Mouse (Mus musculus): ENCODE measurements around the gene Chil1. TPM values are rescaled to one million over a fixed set of nuclear protein-coding genes. Genes with fewer than 3 reads are reported as not detected.

The Chil1 gene
- total RNA-seq, 1 experiment from 2014 or later, result 1.2 TPM

DNA sequence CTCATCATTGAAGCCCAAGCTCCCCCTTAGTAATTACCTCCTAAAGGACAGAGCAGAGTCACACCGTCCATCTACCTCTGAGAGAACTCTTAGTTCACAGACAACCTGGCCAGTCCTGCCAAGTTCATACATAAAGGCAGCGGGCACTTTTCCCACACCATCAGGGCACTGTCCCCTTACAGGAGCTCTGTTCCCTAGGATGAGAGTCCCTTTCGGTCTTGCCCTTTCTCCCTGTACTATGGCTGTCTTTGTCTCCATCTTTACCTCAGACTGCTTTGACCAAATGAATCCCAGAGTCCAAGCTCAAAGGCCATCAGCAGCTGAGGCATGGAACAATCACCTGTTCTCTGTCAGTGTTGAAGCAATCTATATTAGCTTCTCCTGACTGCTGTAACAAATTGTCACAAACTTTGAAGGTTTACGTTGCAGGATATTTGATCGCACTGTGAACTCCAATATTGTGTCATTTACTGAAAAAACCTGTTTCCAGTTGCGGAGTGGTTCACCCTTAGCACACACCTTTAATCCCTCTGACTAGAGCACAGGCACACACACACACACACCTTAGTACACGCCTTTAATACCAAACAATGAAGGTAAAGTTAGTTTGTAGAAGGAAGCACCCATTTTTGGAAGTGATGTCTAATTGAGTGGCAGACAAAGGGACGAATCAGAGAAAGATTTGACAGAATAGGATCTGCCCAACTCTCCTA, 12.8 kb upstream of the Chil1 start:
- DNase-seq, result no peak

DNA sequence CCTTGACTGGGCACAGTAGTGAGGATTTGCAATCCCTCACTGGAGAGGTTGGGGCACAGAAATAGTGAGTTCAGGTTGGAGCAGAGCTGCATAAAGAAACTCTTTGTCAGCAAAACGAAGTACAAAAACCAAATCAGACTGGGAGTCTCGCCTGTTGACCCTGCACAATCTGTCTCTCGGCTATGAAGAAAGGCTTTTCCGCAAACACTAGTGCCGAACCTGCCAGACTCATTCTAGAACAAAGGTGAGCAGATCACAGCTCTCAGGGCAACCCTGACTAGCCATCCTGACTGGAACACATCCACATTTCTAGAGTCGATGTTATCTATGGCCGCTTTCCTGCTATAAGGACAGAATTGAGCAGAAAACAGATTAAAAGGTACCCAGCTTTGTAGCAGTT, 8.9 kb upstream of the Chil1 start:
- DNase-seq, result no peak

DNA sequence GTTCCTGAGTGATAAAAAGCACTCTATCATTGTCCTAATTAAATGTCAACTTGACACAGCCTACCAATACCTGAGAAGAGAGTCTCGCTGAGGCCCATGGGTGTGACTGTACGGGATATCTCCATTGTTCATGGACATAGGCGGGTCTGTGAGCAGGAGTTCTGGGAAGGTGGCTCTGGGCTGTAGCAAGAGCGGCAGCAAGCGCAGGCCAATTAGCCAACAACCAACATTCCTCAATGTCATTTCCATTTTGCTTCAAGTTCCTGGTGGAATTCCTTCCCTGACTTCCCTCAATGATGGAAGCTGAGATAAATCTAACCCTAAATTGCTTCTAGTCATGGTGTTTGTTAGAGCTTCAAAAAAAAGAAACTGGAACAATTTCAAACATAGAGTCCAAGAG, 4.0 kb upstream of the Chil1 start:
- no peak for DNase-seq

DNA sequence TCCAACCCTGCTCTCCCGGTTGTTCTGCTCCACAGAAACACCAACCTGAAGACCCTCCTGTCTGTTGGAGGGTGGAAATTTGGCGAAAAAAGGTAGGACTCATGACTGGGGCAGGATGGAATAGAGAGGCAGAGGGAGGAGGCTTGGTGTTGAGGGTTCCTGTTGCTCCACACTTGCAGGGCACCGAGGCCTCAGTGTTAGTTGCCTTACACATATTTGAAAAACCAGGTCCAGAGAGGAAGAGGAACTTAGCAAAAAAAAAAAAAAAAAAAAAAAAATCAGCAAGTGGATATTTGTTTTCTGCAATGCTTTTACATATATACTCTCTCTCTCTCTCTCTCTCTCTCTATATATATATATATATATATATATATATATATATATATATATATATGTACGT, 2.1 kb downstream of the Chil1 start:
- DNase-seq, result no peak

DNA sequence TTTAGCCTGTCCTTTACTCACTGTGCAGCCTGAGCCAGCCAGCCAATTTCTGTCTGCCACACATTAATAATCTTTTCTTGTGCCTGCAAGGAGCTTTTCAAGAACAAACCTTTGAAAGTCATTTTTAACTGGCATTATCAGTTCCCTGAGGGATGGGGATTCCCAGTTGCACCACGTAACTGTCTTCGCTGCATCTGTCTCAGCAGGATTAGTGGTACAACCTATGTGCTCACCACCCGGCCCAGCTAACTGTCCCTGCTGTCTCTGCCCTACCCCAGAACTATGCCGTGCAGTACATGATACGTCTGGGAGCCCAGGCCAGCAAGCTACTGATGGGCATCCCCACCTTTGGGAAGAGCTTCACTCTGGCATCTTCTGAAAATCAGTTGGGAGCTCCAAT, 6.2 kb downstream of the Chil1 start:
- DNase-seq, result no peak

DNA sequence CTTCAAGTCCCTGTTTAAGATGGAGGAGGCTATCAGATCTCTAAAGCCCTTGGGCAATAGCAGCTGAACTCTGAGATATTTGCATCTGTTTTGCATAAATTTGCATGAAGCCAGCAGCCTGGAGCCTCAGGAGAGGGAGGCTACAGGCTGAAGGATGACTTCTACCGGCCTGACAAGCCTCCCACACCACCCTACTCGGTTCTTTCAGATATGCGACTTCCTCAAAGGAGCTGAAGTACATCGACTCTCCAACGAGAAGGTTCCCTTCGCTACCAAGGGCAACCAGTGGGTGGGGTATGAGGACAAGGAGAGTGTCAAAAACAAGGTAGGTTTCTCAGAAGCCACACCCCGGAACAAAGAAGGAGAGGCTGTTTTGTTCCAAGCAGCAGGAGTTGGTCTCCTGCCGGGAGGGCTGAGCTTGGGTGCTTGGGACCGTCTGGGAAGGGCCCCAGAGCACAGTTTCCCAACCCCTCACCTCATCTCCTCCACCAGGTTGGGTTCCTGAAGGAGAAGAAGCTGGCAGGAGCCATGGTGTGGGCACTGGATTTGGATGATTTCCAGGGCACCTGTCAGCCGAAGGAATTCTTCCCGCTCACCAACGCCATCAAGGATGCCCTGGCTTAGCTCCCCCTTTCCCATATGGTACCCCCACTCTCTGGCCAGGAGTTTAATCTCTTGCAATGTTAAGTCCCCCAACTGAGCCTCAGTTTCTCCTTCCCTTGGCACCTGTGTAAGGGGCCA, 7.2 kb downstream of the Chil1 start:
- no peak for DNase-seq

DNA sequence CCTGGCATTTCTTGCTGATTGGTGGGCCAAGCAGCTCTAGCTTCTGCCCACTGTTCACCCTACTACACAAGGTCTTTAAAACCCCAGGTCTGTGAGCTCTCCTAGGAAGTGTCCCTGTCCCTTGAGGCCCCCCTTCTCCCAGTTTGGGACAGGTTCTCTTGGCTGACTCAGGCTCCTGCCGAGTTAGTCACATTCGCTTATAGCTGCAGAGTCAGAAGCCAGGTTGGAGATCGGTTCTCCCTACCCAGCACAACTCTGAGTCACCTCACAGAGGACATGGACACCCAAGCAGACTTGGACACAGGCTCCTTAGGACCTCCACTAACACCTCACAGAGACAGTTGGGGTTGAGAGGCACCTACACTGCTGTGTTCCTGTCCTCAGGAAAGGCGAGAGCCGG, 9.2 kb downstream of the Chil1 start:
- DNase-seq, result no peak

DNA sequence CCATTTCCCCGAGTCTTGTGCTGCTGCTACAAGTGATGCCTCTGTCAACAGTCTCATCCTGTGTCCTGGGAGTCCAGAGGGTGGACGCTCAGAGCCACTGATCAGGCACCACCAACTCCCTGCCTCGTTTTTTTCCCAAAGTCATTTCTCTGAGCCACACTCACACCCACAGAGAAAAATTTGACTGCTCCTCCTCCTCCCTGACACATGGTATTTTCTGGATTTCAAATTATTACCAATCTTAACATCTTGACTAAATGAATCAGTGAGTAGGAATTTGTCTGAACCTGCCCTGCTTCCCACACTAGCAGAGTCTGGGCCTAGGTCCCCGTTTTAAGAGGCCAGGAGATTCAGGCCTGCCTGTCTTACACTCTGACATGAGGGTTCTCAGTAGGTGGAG, 10.0 kb downstream of the Chil1 start:
- no peak for DNase-seq

DNA sequence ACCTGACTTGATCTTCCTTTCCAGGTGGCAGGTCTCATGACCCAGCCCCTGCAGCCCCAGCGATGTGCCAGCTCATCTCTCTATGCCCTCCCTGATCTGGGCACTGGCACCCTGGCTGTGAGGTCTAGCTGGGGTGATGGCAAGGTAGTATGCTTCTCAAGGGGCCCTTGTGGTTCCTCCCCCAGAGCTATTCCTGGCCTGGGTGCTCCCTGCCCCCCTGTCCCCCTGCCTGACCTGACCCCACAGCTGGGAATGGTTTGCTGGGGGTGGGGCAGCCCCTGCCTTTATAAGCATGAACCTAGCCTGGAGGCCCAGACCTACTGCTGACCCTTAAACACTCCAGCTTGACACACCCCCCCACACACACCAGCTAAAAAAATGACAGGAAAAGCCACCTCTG, 11.2 kb downstream of the Chil1 start, which contains the start of gene Mybph:
TSS of gene Mybph (plus strand) at position 323 of the 400 bp plus-strand sequence.
- DNase-seq, result no peak

DNA sequence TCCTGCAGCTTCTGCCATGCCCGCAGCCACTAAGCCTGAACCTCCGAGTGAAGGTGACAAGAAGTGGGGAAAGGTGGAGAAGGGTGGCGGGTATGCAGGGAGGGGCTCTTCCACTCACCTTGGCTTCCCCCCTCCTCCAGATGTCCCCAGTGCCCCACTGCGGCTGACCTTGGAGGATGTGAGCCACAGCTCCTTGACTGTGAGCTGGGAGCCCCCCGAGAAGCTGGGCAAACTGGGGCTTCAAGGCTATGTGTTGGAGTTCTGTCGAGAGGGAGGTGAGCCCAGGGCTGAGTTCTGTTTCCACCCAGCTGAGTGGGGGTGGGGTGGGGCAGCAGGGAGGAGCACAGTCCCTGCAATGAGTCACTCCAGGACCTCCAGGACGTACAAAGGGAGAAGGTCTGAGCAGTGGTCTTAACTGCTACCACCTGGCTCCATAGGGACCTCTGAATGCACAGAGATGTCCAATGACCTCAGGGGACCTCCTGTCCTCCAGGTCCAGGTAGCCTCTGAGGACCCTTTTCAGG, 11.8 kb downstream of the Chil1 start:
- DNase-seq, result no peak

DNA sequence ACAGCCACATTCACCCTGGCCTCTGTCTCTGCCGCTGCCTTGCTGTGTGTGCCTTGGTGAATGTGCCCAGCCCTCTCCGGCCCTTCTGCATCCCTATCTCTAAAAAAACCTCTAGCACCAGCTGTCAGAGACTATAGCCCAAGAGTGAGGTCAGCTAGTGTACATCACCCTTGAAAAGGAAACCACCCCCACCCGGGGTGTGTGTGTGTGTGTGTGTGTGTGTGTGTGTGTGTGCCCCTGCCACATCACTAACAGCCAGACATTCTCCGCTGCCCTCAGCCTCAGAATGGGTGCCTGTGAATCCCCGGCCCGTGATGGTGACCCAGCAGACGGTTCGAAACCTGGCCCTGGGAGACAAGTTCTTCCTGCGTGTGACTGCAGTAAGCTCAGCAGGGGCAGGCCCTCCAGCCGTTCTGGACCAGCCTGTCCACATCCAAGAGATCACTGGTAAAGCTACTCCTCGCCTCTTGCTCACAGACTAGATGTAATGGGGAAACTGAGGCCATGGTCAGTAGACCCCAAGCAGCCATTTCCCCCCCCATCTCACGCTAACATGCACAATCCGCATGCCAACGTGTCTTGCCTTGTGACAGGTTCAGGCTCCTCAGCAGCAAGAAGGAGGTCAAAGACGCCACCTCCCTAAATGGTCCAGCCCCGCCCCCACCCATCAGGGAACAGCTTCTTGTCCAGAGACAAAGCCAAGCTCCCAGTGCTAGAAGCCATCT, 12.5 kb downstream of the Chil1 start:
- no peak for DNase-seq

DNA sequence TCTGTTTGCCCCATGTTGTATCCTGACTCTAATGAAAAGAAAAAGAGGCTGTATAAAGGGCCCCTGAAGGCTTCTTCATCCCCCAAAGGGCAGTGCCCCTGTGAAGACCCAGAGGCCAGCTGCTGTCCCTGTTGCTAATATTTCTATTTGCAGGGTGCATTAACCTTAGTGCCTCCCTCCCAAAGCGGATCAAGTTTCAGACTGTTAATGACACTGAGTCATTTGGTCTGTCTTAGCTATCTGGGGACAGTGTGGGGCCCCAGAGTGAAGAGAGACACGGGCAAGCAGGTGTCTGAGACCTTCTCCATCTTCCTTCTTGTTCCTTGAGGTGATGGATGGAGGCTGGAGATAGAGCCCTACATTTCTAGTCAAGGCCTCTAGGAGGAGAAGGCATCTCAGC, 13.1 kb downstream of the Chil1 start:
- no peak for DNase-seq

DNA sequence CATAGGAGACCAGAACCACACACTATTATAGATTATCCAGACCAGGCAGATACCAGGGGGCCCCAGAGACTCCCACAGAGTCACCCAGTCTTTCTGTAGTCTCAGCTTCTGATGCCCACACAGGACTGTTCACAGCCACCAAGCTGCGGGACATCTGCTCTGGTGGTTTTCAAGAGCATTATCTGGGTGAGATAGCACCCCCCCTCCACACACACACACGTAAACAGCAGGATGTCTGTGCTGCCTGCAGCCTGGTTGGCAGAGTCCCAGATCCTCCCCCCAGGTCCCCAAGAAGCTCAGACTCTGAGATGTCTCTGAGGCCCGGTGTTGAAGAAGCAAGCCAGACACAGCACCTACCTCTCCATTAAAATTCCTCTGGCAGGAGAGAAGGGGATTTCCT, 13.6 kb downstream of the Chil1 start:
- no peak for DNase-seq

DNA sequence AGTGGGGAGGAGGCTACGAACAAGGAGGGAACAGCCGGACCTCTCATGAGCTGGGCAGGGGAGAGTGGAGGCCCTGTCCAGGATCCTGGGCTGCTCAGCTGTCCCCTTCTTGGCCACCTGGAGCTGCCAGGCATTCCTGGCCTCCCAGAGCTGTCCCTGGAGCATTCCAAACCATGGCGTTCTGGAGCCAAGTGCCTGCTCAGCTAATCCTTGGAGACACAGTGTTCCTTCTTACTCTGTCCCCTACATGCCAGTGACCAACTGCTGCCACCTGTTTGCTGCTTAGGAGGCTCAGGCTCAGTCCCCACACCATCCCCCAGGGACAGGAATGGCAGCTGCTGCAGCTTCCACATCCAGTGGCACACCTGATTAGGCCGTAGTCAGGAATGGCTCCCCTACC, 14.0 kb downstream of the Chil1 start:
- DNase-seq, result peak; percentile 66

DNA sequence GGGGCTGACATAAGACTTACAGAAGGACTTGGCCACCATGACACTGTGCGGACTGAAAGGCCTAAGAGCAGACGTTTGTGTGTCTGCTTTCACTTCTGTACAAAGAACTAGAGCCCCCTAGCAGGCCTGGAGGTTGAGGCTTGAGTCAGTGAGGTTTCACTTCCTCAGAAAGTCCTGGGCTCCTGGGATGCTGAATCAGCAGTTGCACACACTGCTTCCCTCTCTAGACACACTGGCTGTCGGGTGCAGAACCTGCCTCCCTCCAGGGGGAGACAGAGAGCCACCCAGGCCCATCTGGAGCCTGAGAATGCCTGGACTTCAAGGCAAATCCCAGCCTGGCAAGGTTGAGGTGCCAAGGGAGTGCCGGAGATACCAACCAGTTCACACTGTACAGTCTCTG, 14.4 kb downstream of the Chil1 start:
- DNase-seq, result peak; percentile 93

DNA sequence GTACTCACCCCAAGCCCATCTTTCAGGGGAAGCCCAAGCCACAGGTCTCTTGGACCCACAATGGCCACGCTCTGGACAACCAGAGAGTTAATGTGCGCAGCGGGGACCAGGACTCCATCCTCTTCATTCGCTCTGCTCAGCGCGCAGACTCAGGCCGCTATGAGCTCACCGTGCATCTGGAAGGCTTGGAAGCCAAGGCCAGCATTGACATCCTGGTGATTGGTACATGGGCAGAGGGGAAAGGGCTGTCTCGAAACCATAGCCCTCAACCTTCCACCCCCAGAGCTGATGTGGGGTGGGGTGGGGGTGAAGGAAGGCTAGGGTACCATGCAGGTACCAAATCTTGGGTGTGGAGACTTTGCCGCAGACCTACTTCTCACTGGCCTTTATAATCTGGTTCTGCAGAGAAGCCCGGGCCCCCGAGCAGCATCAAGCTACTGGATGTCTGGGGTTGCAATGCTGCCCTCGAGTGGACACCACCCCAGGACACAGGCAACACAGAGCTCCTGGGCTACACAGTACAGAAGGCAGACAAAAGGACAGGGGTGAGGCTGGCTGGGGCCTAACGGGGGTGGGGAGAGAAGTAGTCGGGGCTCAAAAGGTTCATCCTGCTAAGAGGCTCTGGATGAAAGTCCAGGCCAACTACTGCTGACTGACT, 15.5 kb downstream of the Chil1 start:
- DNase-seq, result no peak

DNA sequence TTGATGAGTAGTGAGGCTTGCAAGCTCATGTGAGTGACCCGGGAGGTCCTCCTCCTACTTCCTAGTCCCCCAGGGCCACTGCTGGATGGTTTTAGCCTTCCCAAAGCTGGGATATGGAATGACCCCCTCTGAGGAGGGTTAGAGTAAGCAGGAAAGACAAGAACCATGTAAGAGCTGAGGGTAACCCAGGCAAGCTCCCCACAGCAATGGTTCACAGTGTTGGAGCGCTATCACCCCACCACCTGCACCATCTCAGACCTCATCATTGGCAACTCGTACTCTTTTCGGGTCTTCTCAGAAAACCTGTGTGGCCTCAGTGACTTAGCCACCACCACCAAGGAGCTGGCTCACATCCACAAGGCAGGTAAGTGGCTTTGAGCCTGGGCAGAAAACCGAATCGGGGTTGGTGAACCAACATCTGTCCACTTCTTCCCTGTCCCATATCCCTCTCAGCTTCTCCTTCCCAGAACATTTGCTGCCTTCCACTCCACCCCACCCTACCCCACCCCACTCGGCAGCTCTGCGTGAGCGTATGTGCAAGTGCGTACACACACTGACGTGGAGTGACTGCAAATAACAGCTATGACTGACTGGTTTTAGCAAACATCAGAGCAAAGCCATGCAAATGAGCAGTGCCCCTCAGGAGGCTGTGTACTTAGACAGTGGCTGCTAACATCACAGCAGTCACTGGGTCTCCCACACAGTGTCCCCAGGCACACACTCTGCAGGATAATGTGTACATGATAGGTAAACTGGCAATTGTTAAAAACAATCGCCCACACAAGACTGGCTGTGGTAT, 16.4 kb downstream of the Chil1 start:
- no peak for DNase-seq

DNA sequence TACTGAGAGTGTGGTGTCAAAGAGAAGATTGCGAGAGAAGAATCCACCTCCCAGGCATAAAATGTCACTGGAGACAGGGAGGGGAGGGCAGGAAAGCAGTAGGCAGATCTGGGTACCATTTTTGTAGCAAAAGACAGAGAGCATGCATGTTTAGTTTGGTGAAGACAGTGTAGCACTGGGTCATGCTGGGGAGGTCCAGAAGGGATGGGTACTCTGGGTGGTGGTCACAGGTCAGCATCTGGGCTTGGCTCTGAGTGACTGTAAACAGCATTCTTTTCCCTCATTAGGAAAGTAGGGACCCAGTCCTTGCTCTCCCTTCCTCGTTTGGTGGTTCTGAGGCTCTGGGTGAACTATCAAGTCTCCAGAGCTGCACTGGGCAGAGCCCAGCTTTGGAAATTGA, 18.5 kb downstream of the Chil1 start:
- no peak for DNase-seq

DNA sequence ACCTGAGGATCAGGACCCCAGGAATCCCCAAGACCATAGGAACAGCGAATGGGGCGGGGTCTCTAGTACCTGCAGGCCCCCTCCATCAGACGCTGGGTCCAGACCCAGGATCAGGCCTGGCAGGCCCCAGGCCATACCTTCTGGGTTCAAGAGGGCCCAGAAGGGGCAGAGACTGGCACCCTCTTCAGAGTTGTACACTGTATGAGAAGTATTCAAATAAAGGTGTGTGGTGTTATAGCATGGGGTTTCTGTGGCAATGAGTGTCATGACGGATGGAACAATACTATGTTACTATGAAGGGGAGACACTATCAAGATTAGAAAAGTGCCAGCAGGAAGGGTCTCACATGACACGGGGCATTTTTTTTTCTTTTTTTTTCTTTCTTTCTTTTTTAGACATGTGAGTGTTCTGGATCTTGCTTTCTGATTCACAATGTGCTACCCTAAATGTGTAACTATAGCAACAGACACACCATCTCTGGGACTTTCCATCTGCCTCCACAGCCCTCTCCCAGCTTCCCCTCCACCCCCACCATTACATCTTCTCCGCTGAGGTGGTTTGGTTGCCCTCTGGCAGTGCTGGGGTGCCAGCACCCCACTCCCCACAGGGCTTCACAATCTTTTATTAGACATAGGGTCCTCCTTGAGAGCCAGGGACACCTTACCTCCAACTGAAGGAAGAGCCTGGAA, 19.2 kb downstream of the Chil1 start:
- DNase-seq, result no peak

DNA sequence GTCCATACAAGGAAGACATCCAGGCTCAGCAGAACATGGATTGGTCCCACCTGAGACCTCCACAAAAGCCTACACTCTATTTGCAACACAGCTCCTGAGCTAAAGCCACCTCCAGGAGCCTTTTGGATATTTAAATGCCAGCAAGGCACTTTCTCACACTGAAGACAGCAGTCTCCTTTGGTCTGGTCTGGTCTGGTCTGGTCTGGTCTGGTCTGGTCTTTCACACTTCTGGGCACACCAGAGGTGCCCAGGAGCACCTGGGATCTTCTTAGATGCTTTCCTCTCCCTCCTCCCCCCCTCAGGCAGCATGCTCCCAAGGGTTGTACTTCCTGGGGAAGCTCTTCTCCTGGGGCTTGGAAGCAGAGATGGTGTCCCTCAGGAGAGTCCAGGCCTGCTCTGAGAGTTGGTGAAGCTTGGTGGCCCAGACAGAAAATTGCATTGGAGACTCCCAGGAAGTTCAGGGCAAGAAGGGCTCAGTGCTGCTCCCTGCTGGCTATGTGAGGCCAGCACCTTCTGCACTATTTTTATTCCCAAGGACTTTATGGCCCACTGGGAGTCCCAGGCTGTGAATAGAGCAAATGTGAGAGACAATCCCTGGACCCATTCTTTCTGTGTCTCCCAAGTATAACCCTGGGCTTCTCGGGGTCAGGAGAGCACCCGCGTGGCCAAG, 19.9 kb downstream of the Chil1 start:
- DNase-seq, result peak; percentile 83

DNA sequence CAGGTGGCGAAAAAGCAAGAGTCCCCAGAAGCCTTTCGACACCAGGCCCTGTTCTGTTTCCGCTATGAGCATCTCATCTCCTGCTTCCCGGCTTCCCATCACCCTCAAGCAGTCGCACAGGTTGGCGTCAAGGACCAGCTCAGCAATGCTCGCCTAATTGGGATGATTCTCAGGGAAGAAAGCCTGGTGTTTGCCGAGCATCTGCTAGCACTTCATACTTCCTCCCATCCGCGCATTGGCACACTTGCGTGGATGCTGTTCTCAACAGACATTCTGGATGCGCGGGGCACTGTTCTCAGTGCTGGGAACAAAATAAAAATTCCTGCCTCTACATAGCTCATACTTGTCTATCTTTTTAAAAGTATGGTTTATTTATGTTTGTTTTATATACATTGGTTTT, 22.3 kb downstream of the Chil1 start:
- DNase-seq, result no peak
